In the genomic region with DNA sequence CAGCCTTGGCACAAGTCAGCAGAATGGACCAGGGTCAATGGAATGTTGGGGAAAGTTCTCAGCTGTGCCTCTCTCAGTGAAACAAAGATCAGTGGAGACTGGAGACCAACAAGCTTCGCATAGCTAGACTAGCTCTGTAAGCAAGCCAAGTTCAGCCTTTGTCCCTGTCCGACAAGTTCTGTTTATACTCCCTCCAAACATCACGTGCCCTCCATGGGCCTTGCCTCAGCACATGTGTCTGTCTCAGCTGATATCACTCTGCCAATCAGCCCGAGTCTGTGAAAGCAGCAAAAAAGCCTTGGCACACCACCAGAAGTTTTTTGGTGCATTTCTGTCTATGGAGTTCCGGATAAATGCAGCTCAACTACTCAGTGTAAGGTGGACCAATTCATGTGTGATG, we compare ENCODE assay signal across 15 mouse cellular contexts. TPM values are rescaled to one million over a fixed set of nuclear protein-coding genes. Genes with fewer than 3 reads are reported as not detected.
A peak's percentile ranks its signal among the peaks of the same experiment; 100 is the strongest.
DNase-seq lines count a peak whose midpoint lies in the region; ATAC-seq and TF ChIP-seq lines count a peak whose summit lies in the region.
"Had no signal": no experiment of that assay in that cellular context is flagged by ENCODE, and none has a peak within 500 bp of the region (broad histone marks: within the 10 kb centered on the region; RNA-seq: fewer than 3 reads in every experiment).

No protein-coding gene starts in this region.

- 13% methylated on average over 5 of the region's 5 CpGs for WGBS in lung, adult 2 months
- 23% methylated on average over 5 of the region's 5 CpGs for WGBS in lung, embryonic 14.5 days
- WGBS in stomach, postnatal 0 days, result 21% methylated on average over 5 of the region's 5 CpGs
- WGBS in forebrain, embryonic 10.5 days, result 89% methylated on average over 5 of the region's 5 CpGs

- TF ChIP-seq EP300 in stomach, postnatal 0 days (optimal IDR thresholded peaks at IDR 0.05), result no peak

- TF ChIP-seq POLR2A in lung, adult 2 months (IDR thresholded peaks at IDR 0.05; ENCODE audit: borderline replicate concordance, extremely low read depth, low read depth, low read length), result no peak

- H3K4me3 ChIP-seq in lung, adult 2 months (replicated peaks; ENCODE audit: extremely low read depth, low read depth, low read length), result no peak overlapping the region
- H3K4me3 ChIP-seq in lung, embryonic 14.5 days (ENCODE audit: low read depth, low read length), result no peak overlapping the region
- no peak overlapping the region for H3K4me3 ChIP-seq in stomach, postnatal 0 days (ENCODE audit: low read depth, low read length)
- H3K4me3 ChIP-seq in forebrain, embryonic 10.5 days, result no peak overlapping the region
- H3K4me3 ChIP-seq: erythroblast, embryonic 14.5 days; hindbrain, embryonic 10.5 days had no signal

- H3K36me3 ChIP-seq in lung, embryonic 14.5 days (ENCODE audit: insufficient read depth), result no peaks in the 10 kb centered on the region
- no peaks in the 10 kb centered on the region for H3K36me3 ChIP-seq in stomach, postnatal 0 days (ENCODE audit: control insufficient read depth, insufficient read depth, low read length)
- no peaks in the 10 kb centered on the region for H3K36me3 ChIP-seq in forebrain, embryonic 10.5 days (replicated peaks)
- H3K36me3 ChIP-seq: hindbrain, embryonic 10.5 days had no signal

- no peak overlapping the region for H3K27ac ChIP-seq in lung, embryonic 14.5 days (ENCODE audit: low read depth)
- H3K27ac ChIP-seq in stomach, postnatal 0 days (replicated peaks), result no peak overlapping the region
- no peak overlapping the region for H3K27ac ChIP-seq in forebrain, embryonic 10.5 days
- H3K27ac ChIP-seq: hindbrain, embryonic 10.5 days had no signal

- H3K9ac ChIP-seq in lung, embryonic 14.5 days, result no peak overlapping the region
- H3K9ac ChIP-seq in stomach, postnatal 0 days (ENCODE audit: low read length), result no peak overlapping the region

- H3K9me3 ChIP-seq in lung, embryonic 14.5 days (ENCODE audit: low read depth, low read length), result no peaks in the 10 kb centered on the region
- no peaks in the 10 kb centered on the region for H3K9me3 ChIP-seq in stomach, postnatal 0 days (ENCODE audit: control insufficient read depth, low read length)
- H3K9me3 ChIP-seq in forebrain, embryonic 10.5 days, result no peaks in the 10 kb centered on the region
- H3K9me3 ChIP-seq: hindbrain, embryonic 10.5 days had no signal

- peak; percentile 62 for ATAC-seq in lung, embryonic 14.5 days (ENCODE audit: insufficient read depth)
- ATAC-seq in stomach, postnatal 0 days (ENCODE audit: low FRiP score, low TSS enrichment), result peak; percentile 63

- H3K4me2 ChIP-seq in lung, embryonic 14.5 days, result no peak overlapping the region
- H3K4me2 ChIP-seq in stomach, postnatal 0 days (replicated peaks; ENCODE audit: low read depth), result no peak overlapping the region

- peak; percentile 35 to 62 for DNase-seq in lung, adult 18-20 months
- no peak for DNase-seq in lung, adult 2 months
- peak; percentile 69 for DNase-seq in kidney, adult 9 months
- DNase-seq in lung, embryonic 14.5 days, result peak; percentile 78
- peak; percentile 39 for DNase-seq in stomach, postnatal 0 days (ENCODE audit: low spot score)
- no peak for DNase-seq in adrenal gland, postnatal 10 days
- no peak for DNase-seq in forebrain, embryonic 10.5 days (ENCODE audit: extremely low spot score, low spot score)
- DNase-seq: adrenal gland, postnatal 36 days; cerebellum, adult 2 months; embryo, embryonic 11 days; heart, adult 18-20 months; spleen, adult 18-20 months had no signal

- H3K27me3 ChIP-seq in lung, embryonic 14.5 days (ENCODE audit: insufficient read depth, low read length), result peaks cover 29% of the 10 kb centered on the region
- H3K27me3 ChIP-seq in stomach, postnatal 0 days (ENCODE audit: control insufficient read depth, insufficient read depth, low read length), result no peaks in the 10 kb centered on the region
- peaks cover 43% of the 10 kb centered on the region for H3K27me3 ChIP-seq in forebrain, embryonic 10.5 days (ENCODE audit: poor library complexity, severe bottlenecking)
- H3K27me3 ChIP-seq: CH12.LX had no signal

- peaks cover 5% of the 10 kb centered on the region for H3K4me1 ChIP-seq in lung, adult 2 months (ENCODE audit: control insufficient read depth, insufficient read depth, low read length)
- 0 out of 2 replicates have a peak, but pooled peaks cover 10% of the 10 kb centered on the region for H3K4me1 ChIP-seq in lung, embryonic 14.5 days (ENCODE audit: insufficient read depth)
- no peaks in the 10 kb centered on the region for H3K4me1 ChIP-seq in stomach, postnatal 0 days (replicated peaks; ENCODE audit: control insufficient read depth, insufficient read depth)
- peaks cover 28% of the 10 kb centered on the region for H3K4me1 ChIP-seq in forebrain, embryonic 10.5 days

- no peak for TF ChIP-seq CTCF in lung, adult 2 months (IDR thresholded peaks at IDR 0.05; ENCODE audit: insufficient read depth, low read length)
- TF ChIP-seq CTCF in lung, embryonic 14.5 days (IDR thresholded peaks at IDR 0.05; ENCODE audit: low read depth), result no peak
- no peak for TF ChIP-seq CTCF in stomach, postnatal 0 days (IDR thresholded peaks at IDR 0.05; ENCODE audit: low read depth)

RNA-seq across cellular contexts. Expression of a gene that starts 2.4 kb away (rescaled TPM):
- polyA plus RNA-seq in lung, adult 2 months (2012; rRNA removed), result 10.6 and 12.7 TPM in 2 replicates
- 0.96 and 1.7 TPM in 2 replicates for polyA plus RNA-seq in lung, embryonic 14.5 days (2014; fragmentation: Nextera tagmentation; extraction: Ambion mirVana)
- polyA plus RNA-seq in stomach, postnatal 0 days (2015; fragmentation: Nextera tagmentation; extraction: Ambion mirVana), result 3.3 and 3.7 TPM in 2 replicates
- 10 to 100 TPM in 1 of 2 experiments, 1 to 10 TPM in 1; 3.6 to 15.0 TPM for total RNA-seq in adrenal gland, postnatal 10 days (2021)
- 16.2 and 17.9 TPM in 2 replicates for polyA plus RNA-seq in forebrain, embryonic 10.5 days (2016; fragmentation: Nextera tagmentation; extraction: Ambion mirVana)
- polyA plus RNA-seq: erythroblast, embryonic 14.5 days had no signal

RNA-seq across cellular contexts. Expression of a gene that starts 36.6 kb away (rescaled TPM):
- 19.4 and 27.5 TPM in 2 replicates for polyA plus RNA-seq in lung, adult 2 months (2012; rRNA removed)
- 19.7 and 22.1 TPM in 2 replicates for polyA plus RNA-seq in lung, embryonic 14.5 days (2014; fragmentation: Nextera tagmentation; extraction: Ambion mirVana)
- 11.4 and 14.1 TPM in 2 replicates for polyA plus RNA-seq in stomach, postnatal 0 days (2015; fragmentation: Nextera tagmentation; extraction: Ambion mirVana)
- 10 to 100 TPM; 33.7 to 42.1 TPM for total RNA-seq in adrenal gland, postnatal 10 days (2021)
- polyA plus RNA-seq in forebrain, embryonic 10.5 days (2016; fragmentation: Nextera tagmentation; extraction: Ambion mirVana), result 12.8 and 13.6 TPM in 2 replicates

Comparison
In these comparisons a context has a peak if more than half of its experiments do, and no peak if none do; other contexts are left out.
1. DNase-seq: peak in lung, adult 18-20 months (2 of 2), kidney, adult 9 months (single experiment), lung, embryonic 14.5 days (single experiment) and stomach, postnatal 0 days (single experiment); none in lung, adult 2 months (single experiment), adrenal gland, postnatal 10 days (single experiment) and forebrain, embryonic 10.5 days (single experiment).